Mouse (Mus musculus): ENCODE data around the gene Asic2. TPM values are rescaled to one million over a fixed set of nuclear protein-coding genes. Genes with fewer than 3 reads are reported as not detected.
A peak's percentile ranks its signal among the peaks of the same experiment; 100 is the strongest.

Asic2 gene
- polyA plus RNA-seq, 1 experiment from 2014 or later: not detected

- no peaks in the 10 kb centered on the region for H3K9me3 ChIP-seq (ENCODE audit: low read length)
- ATAC-seq (no peak), DNase-seq (no peak)
Observed at GRCm38 (mm10) chr11:80878026-80878425, 1090.2 kb downstream of the Asic2 start.

GRCm38 (mm10) chr11:80877131-80877651 lies 1091.1 kb downstream of the Asic2 start:
- Histone ChIP-seq H3K9ac (replicated peaks) (no peak overlapping the region), H3K27ac (ENCODE audit: low read depth) (no peak overlapping the region), H3K4me3 (ENCODE audit: low read depth, low read length) (no peak overlapping the region), H3K9me3 (ENCODE audit: low read length) (no peaks in the 10 kb centered on the region), H3K36me3 (replicated peaks; ENCODE audit: insufficient read depth, low read length) (no peaks in the 10 kb centered on the region), H3K27me3 (ENCODE audit: insufficient read depth, low read length) (no peaks in the 10 kb centered on the region), H3K4me2 (ENCODE audit: low read depth, low read length) (no peak overlapping the region), H3K4me1 (ENCODE audit: insufficient read depth) (no peaks in the 10 kb centered on the region)
- ATAC-seq: no peak
- WGBS (ENCODE audit: insufficient replicate concordance): 72% methylated on average over 11 of the region's 11 CpGs
- no peak for DNase-seq
- TF ChIP-seq CTCF (IDR thresholded peaks at IDR 0.05; ENCODE audit: low read depth): no peak
- TF ChIP-seq EP300 (IDR thresholded peaks at IDR 0.05; ENCODE audit: low read depth): no peak

More at GRCm38 (mm10) chr11:80878026-80878425, 1090.2 kb downstream of the Asic2 start:
- H3K9ac ChIP-seq (replicated peaks): no peak overlapping the region
- no peak overlapping the region for H3K4me3 ChIP-seq (ENCODE audit: low read depth, low read length)
- WGBS (ENCODE audit: insufficient replicate concordance): 69% methylated on average over 2 of the region's 2 CpGs
- TF ChIP-seq CTCF (IDR thresholded peaks at IDR 0.05; ENCODE audit: low read depth) (no peak), EP300 (IDR thresholded peaks at IDR 0.05; ENCODE audit: low read depth) (no peak)
- no peak overlapping the region for H3K27ac ChIP-seq (ENCODE audit: low read depth)
- H3K27me3 ChIP-seq (ENCODE audit: insufficient read depth, low read length): no peaks in the 10 kb centered on the region
- H3K4me1 ChIP-seq (ENCODE audit: insufficient read depth): no peaks in the 10 kb centered on the region
- H3K36me3 ChIP-seq (replicated peaks; ENCODE audit: insufficient read depth, low read length): no peaks in the 10 kb centered on the region
- H3K4me2 ChIP-seq (ENCODE audit: low read depth, low read length): no peak overlapping the region

GRCm38 (mm10) chr11:80872509-80873474 lies 1095.5 kb downstream of the Asic2 start:
- no peaks in the 10 kb centered on the region for H3K36me3 ChIP-seq (replicated peaks; ENCODE audit: insufficient read depth, low read length)
- H3K27me3 ChIP-seq (ENCODE audit: insufficient read depth, low read length): no peaks in the 10 kb centered on the region
- H3K4me3 ChIP-seq (ENCODE audit: low read depth, low read length): peak overlapping the region; percentile 11
- TF ChIP-seq EP300 (IDR thresholded peaks at IDR 0.05; ENCODE audit: low read depth) (peak; percentile 97), CTCF (IDR thresholded peaks at IDR 0.05; ENCODE audit: low read depth) (peak; percentile 93)
- no peaks in the 10 kb centered on the region for H3K9me3 ChIP-seq (ENCODE audit: low read length)
- H3K9ac ChIP-seq (replicated peaks): peak overlapping the region; percentile 51
- 42% methylated on average over 17 of the region's 17 CpGs for WGBS (ENCODE audit: insufficient replicate concordance)
- H3K27ac ChIP-seq (ENCODE audit: low read depth): peak overlapping the region; percentile 92
- DNase-seq: peak; percentile 91
- peak overlapping the region; percentile 66 for H3K4me2 ChIP-seq (ENCODE audit: low read depth, low read length)
- 0 out of 2 replicates have a peak, but pooled peaks cover 6% of the 10 kb centered on the region for H3K4me1 ChIP-seq (ENCODE audit: insufficient read depth)
- ATAC-seq: peak; percentile 97

- Histone ChIP-seq H3K9me3 (ENCODE audit: low read length) (no peaks in the 10 kb centered on the region), H3K4me3 (ENCODE audit: low read depth, low read length) (no peak overlapping the region), H3K9ac (replicated peaks) (no peak overlapping the region), H3K27me3 (ENCODE audit: insufficient read depth, low read length) (no peaks in the 10 kb centered on the region), H3K27ac (ENCODE audit: low read depth) (no peak overlapping the region), H3K4me1 (ENCODE audit: insufficient read depth) (0 out of 2 replicates have a peak, but pooled peaks cover 6% of the 10 kb centered on the region), H3K4me2 (ENCODE audit: low read depth, low read length) (no peak overlapping the region), H3K36me3 (replicated peaks; ENCODE audit: insufficient read depth, low read length) (no peaks in the 10 kb centered on the region)
- ATAC-seq (no peak), DNase-seq (no peak)
- TF ChIP-seq EP300 (IDR thresholded peaks at IDR 0.05; ENCODE audit: low read depth): no peak
- TF ChIP-seq CTCF (IDR thresholded peaks at IDR 0.05; ENCODE audit: low read depth): no peak
- 84% methylated on average over 1 of the region's 1 CpGs for WGBS (ENCODE audit: insufficient replicate concordance)
Observed at GRCm38 (mm10) chr11:80868039-80868438, 1100.2 kb downstream of the Asic2 start.

GRCm38 (mm10) chr11:80862941-80863340 lies 1105.3 kb downstream of the Asic2 start:
- Histone ChIP-seq H3K4me1 (ENCODE audit: insufficient read depth) (no peaks in the 10 kb centered on the region), H3K9ac (replicated peaks) (no peak overlapping the region), H3K4me3 (ENCODE audit: low read depth, low read length) (no peak overlapping the region), H3K27ac (ENCODE audit: low read depth) (no peak overlapping the region), H3K27me3 (ENCODE audit: insufficient read depth, low read length) (no peaks in the 10 kb centered on the region), H3K9me3 (ENCODE audit: low read length) (no peaks in the 10 kb centered on the region), H3K4me2 (ENCODE audit: low read depth, low read length) (no peak overlapping the region), H3K36me3 (replicated peaks; ENCODE audit: insufficient read depth, low read length) (no peaks in the 10 kb centered on the region)
- WGBS (ENCODE audit: insufficient replicate concordance): 85% methylated on average over 7 of the region's 7 CpGs
- DNase-seq (no peak), ATAC-seq (no peak)
- no peak for TF ChIP-seq EP300 (IDR thresholded peaks at IDR 0.05; ENCODE audit: low read depth)
- TF ChIP-seq CTCF (IDR thresholded peaks at IDR 0.05; ENCODE audit: low read depth): no peak

- 77% methylated on average over 10 of the region's 10 CpGs for WGBS (ENCODE audit: insufficient replicate concordance)
- Histone ChIP-seq H3K36me3 (replicated peaks; ENCODE audit: insufficient read depth, low read length) (no peaks in the 10 kb centered on the region), H3K4me3 (ENCODE audit: low read depth, low read length) (no peak within 1 kb of the TSS), H3K9ac (replicated peaks) (no peak within 1 kb of the TSS), H3K4me2 (ENCODE audit: low read depth, low read length) (no peak within 1 kb of the TSS), H3K9me3 (ENCODE audit: low read length) (no peaks in the 10 kb centered on the region), H3K4me1 (ENCODE audit: insufficient read depth) (peaks cover 14% of the 10 kb centered on the region), H3K27me3 (ENCODE audit: insufficient read depth, low read length) (no peaks in the 10 kb centered on the region), H3K27ac (ENCODE audit: low read depth) (no peak within 1 kb of the TSS)
- ATAC-seq (no peak), DNase-seq (no peak)
- TF ChIP-seq CTCF (IDR thresholded peaks at IDR 0.05; ENCODE audit: low read depth) (no peak), EP300 (IDR thresholded peaks at IDR 0.05; ENCODE audit: low read depth) (no peak)
Observed at GRCm38 (mm10) chr11:80858065-80858464, 1110.2 kb downstream of the Asic2 start, which contains the start of gene Spaca3. TSS of gene Spaca3 (plus strand) at chr11:80858365.
